ENCODE assay signal across 23 mouse cellular contexts in genomic region chr11:108178802-108179201, GRCm38 (mm10).
A peak's percentile ranks its signal among the peaks of the same experiment; 100 is the strongest.
DNase-seq lines count a peak whose midpoint lies in the region; ATAC-seq and TF ChIP-seq lines count a peak whose summit lies in the region.
"Had no signal": no experiment of that assay in that cellular context is flagged by ENCODE, and none has a peak within 500 bp of the region (broad histone marks: within the 10 kb centered on the region; RNA-seq: fewer than 3 reads in every experiment).

No protein-coding gene starts in this region.

- no peaks in the 10 kb centered on the region for H3K36me3 ChIP-seq in spleen, adult 2 months (ENCODE audit: control insufficient read depth, insufficient read depth, low read length)
- H3K36me3 ChIP-seq: G1E; hindbrain, embryonic 10.5 days; limb, embryonic 12.5 days; liver, embryonic 13.5 days had no signal

- TF ChIP-seq POLR2A in spleen, adult 2 months (IDR thresholded peaks at IDR 0.05; ENCODE audit: low read depth, low read length): no peak

- H3K27me3 ChIP-seq in spleen, adult 2 months (ENCODE audit: control insufficient read depth, insufficient read depth, low read length): no peaks in the 10 kb centered on the region
- H3K27me3 ChIP-seq: forebrain, embryonic 13.5 days; limb, embryonic 12.5 days; liver, embryonic 13.5 days had no signal

- 23% methylated on average over 5 of the region's 5 CpGs for WGBS in spleen, adult 2 months

- peak; percentile 77 for ATAC-seq in CD4-positive, CD25-positive, alpha-beta regulatory T cell, adult 4 months
- ATAC-seq in granulocyte monocyte progenitor cell, adult 5-6 weeks (replicated peaks; ENCODE audit: poor library complexity, severe bottlenecking): peak; percentile 53; the same call in 1 of the 2 replicates
- peak; percentile 78 for ATAC-seq in neutrophil, adult 5-6 weeks (ENCODE audit: extremely low read depth, insufficient number of reproducible peaks, low FRiP score, poor library complexity, severe bottlenecking)
- ATAC-seq: forebrain, embryonic 13.5 days had no signal

- peaks cover 12% of the 10 kb centered on the region; the same call in 1 of the 2 replicates for H3K4me1 ChIP-seq in spleen, adult 2 months (ENCODE audit: control insufficient read depth, insufficient read depth, insufficient read length)
- H3K4me1 ChIP-seq: limb, embryonic 12.5 days; liver, embryonic 13.5 days had no signal

- no peak overlapping the region for H3K4me3 ChIP-seq in spleen, adult 2 months (ENCODE audit: extremely low read depth, insufficient read depth, insufficient read length)
- H3K4me3 ChIP-seq: forebrain, embryonic 13.5 days; hindbrain, embryonic 10.5 days; limb, embryonic 12.5 days; liver, embryonic 13.5 days had no signal

- peak overlapping the region; percentile 86 for H3K27ac ChIP-seq in spleen, adult 2 months (ENCODE audit: insufficient read depth, low read length)
- H3K27ac ChIP-seq: forebrain, embryonic 13.5 days; hindbrain, embryonic 10.5 days; limb, embryonic 12.5 days; liver, embryonic 13.5 days had no signal

- DNase-seq in spleen, adult 2 months (ENCODE audit: low read depth in 1 of 2, low spot score in 2 of 2): peak in 1 of 2 experiments; percentile 61
- no peak for DNase-seq in spleen, postnatal 10 days (ENCODE audit: low spot score in 2 of 2)
- no peak for DNase-seq in liver
- no peak for DNase-seq in embryo, embryonic 9.5 days (ENCODE audit: extremely low spot score)
- DNase-seq in gastrocnemius, postnatal 25 days: no peak
- DNase-seq: adrenal gland, postnatal 36 days; cerebellum, adult 18-20 months; cerebellum, postnatal 36 days; gastrocnemius, postnatal 10 days; kidney, adult 9 months; kidney, postnatal 25 days; liver, embryonic 13.5 days; lung, embryonic 14.5 days; lung, postnatal 4 days; right cerebral cortex, adult 18-20 months; thymus, postnatal 36 days had no signal

- no peak for TF ChIP-seq CTCF in spleen, adult 2 months (IDR thresholded peaks at IDR 0.05; ENCODE audit: extremely low read depth, insufficient read depth, insufficient read length, insufficient replicate concordance)
